Mouse (Mus musculus): ENCODE data around the gene Zyg11a.
"Not testable (repeated sequence)": the region's sequence is repeated elsewhere in the genome, so short reads cannot be mapped to it uniquely, and the experiment has no call there.

The Zyg11a gene

GRCm38 (mm10) chr4:108217332-108218179, at the start of gene Zyg11a:
Zyg11a (minus strand) TSS chr4:108218048.
- DNase-seq (ENCODE audit: low spot score in 2 of 2): peak in 1 of 2 experiments; percentile 4

- no peak for DNase-seq (ENCODE audit: low spot score in 2 of 2)
Observed at GRCm38 (mm10) chr4:108265774-108266173, 47.9 kb upstream of the Zyg11a start.

- no peak for DNase-seq (ENCODE audit: low spot score in 2 of 2)
Observed at GRCm38 (mm10) chr4:108253317-108253716, 35.5 kb upstream of the Zyg11a start.

DNA sequence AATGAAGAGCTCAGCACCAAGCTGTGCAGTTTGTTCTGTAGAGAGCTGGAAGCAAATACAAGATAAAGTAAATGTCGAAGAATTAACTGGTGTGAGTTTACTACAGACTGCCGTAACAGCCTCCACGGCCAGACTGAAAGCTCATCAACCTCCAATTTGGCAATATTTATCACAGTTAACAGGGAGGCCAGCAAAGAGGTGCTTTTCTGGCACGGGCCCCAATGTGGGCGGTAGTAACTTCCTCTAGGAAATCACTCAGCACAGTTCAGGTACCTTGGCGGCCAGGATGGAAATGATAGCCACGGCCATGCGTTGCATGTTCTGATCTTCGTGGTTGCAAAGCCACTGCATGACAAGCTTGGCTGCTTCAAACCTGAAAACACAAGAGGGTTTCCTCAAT, 32.7 kb upstream of the Zyg11a start:
- no peak for DNase-seq (ENCODE audit: low spot score in 2 of 2)

DNA sequence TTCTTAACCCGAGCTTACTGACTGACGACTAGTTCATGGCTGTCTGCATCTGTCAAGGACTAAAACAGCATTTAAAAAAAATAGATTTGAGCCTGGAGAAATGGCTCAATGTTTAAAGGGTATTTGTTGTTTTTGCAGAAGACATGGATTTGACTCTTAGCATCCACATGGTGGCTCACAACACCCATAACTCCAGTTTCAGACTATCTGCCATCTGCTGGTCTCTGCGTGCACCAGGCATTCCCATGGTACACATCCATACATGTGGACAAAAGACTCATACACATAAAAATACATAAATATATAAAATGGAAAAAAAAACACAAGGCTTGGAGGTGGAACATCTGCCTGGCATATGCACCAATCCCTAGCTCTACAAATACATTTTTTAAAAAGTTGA, 31.5 kb upstream of the Zyg11a start:
- DNase-seq (ENCODE audit: low spot score in 2 of 2): no peak

DNA sequence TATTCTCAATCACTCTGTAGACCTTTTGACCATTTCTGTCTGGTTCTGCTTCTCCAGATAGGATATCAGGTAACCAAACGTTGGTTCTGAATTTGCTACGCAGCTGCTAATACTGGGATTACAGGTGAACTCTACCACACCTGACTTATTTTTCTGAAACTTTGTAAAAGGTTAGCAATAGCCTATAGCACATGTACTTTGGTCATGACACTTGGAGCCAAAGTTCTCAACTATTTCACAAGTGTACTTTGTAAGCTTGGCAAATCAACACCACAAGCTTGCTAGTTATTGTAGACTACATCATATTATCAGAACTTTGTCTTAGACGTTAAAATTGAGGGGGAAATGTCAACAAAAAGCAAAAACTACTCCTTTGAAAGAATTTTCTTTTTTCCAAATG, 15.8 kb upstream of the Zyg11a start:
- no peak for DNase-seq (ENCODE audit: low spot score in 2 of 2)

- DNase-seq (ENCODE audit: low spot score in 2 of 2): no peak
Observed at GRCm38 (mm10) chr4:108225341-108225872, 7.6 kb upstream of the Zyg11a start.

- DNase-seq (ENCODE audit: low spot score in 2 of 2): no peak
Observed at GRCm38 (mm10) chr4:108222507-108222906, 4.7 kb upstream of the Zyg11a start.

DNA sequence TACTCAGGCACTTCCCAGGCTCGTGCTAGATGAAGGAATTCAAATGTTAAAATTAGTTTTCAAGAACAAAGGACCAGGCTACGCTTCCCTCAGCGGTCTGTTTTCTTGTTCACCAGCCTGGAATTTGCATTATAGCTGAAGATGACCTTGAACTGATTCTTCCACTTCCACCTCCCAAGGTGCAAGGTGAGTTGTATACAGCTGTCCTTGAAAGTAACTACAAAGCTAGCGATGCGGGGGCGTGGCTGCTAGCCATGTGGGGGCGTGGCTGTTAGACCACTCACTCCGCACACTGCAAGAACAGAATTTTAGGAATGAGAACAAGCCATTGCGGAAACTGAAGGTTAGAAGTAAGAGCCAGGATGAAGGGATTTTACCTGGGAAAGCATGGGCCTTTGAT, 1.2 kb upstream of the Zyg11a start:
- no peak for DNase-seq (ENCODE audit: low spot score in 2 of 2)

GRCm38 (mm10) chr4:108213023-108213422, 4.8 kb downstream of the Zyg11a start:
- DNase-seq (ENCODE audit: low spot score in 2 of 2): no peak

DNA sequence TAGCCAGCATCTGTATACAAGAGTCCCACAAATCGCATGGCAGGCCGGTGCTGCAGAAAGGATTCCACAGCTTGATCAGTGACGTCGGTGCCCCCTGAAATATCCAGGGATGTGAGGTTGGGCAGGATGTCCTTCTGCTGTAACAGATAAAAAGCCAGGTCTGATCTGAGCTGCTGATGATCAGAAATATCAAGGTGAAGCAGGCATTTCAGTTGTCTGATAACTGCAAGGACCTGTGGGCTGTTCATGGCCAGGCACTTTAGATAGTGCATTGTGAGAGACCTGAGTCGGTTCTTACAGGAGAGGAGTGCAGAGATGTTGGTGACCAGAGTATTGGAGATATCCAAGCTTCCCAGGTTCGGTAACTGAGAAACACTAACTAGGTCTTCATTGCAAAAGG, 13.2 kb downstream of the Zyg11a start:
- DNase-seq (ENCODE audit: low spot score in 2 of 2): no peak

- DNase-seq (ENCODE audit: low spot score in 2 of 2): no peak
Observed at GRCm38 (mm10) chr4:108199236-108199635, 18.6 kb downstream of the Zyg11a start.

- peak; percentile 26 to 64 for DNase-seq (ENCODE audit: low spot score in 2 of 2)
Observed at GRCm38 (mm10) chr4:108196277-108196855, 21.5 kb downstream of the Zyg11a start.

- DNase-seq (ENCODE audit: low spot score in 2 of 2): no peak
Observed at GRCm38 (mm10) chr4:108192821-108193323, 25.0 kb downstream of the Zyg11a start.

GRCm38 (mm10) chr4:108182278-108182677, 35.6 kb downstream of the Zyg11a start:
- no peak for DNase-seq (ENCODE audit: low spot score in 2 of 2)

DNA sequence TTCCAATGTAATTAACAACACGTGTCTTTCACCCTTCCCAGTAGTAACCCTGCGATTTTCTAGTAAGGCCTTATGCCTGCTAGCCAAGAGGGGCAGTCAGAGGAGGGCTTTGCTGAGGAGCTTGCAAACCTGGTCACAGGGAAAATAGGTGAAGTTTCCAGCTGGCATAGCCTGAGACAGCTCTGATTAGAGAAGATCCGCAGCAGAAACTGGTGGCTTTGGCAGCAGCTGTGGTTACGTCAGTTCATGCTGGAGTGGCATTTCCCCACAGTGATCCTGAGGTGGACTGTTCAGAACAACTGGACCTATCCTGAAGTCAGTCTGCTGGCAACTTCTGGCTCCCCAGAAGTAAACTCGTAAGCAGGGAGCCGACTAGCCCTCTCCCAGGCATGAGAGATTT, 49.8 kb downstream of the Zyg11a start:
- no peak for DNase-seq (ENCODE audit: low spot score in 2 of 2)

GRCm38 (mm10) chr4:108166874-108167273, 51.0 kb downstream of the Zyg11a start:
- DNase-seq (ENCODE audit: low spot score in 2 of 2): no peak

DNA sequence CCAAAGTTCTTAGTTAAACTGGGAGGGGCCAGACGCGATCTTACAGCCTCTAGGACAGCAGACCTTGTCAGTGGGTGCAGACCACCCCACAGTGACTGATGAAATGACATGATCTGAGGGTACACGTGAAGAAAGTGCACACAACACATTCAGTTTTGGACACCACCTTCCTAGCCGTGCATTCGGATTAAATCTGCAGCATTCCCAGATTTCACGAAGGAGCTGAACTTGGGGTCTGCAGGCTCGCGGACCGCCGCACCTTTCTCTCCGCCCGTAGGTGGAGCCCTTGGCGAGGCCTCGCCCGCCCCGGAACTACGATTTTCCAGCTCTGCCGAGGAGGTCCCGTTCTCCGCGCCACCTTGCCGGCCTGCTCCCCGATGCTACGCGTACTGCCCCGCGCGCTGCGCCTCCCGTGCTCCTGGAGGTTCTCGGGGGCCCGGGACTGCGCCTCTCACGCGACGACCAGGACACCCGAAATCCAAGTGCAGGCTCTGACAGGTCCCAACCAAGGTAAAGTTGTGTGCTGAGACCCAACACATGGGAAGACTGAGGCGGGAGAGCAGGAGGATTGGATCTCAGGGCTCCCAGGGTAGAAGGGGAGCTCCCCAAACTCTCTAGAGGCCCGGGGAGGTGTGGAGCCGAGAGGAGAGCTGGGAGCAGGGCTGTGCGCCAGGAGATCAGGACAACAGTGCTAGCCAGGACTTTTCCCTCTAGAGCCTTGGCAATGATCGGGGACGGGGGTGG, 52.5 kb downstream of the Zyg11a start, which contains the start of gene Echdc2:
TSS of gene Echdc2 (plus strand) at position 286 of the 744 bp plus-strand sequence.
- DNase-seq (ENCODE audit: low spot score in 2 of 2): peak in 1 of 2 experiments; percentile 32

DNA sequence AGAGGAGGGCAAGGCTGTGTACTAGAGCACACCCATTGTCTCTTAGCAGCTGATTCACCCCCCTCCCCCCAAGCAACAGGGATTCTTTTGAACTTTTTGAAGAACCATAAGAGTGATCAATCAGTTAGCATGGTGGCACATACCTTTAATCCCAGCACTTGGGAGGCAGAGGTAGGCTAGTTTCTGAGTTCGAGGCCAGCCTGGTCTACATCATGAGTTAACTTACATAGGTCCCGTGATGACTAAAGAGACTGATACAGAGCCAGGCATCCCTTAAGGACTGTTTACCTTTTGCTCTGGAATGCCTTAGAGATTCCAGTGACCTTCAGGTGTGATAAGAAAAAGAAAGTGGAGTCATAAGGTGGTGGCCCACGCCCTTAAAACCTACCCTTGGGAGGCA, 54.6 kb downstream of the Zyg11a start:
- DNase-seq (ENCODE audit: low spot score in 2 of 2): no peak

- DNase-seq (ENCODE audit: low spot score in 2 of 2): no peak
Observed at GRCm38 (mm10) chr4:108161936-108162335, 55.9 kb downstream of the Zyg11a start.

- DNase-seq (ENCODE audit: low spot score in 2 of 2): not testable (repeated sequence)
Observed at GRCm38 (mm10) chr4:108155141-108155540, 62.7 kb downstream of the Zyg11a start.

GRCm38 (mm10) chr4:108145554-108145953, 72.3 kb downstream of the Zyg11a start:
- DNase-seq (ENCODE audit: low spot score in 2 of 2): not testable (repeated sequence)
